Mouse (Mus musculus) midbrain, postnatal 0 days (tissue): ENCODE measurements around the gene Xpo6. TPM values are rescaled to one million over a fixed set of nuclear protein-coding genes. Genes with fewer than 3 reads are reported as not detected.

Experiments used
- ATAC-seq: fragments of 200-750 bp; cut with Nextera tagmentation; 2 replicates; pipeline ENCODE4 v1.8.0; 2017; ENCODE audit warnings: moderate number of reproducible peaks, mild to moderate bottlenecking, moderate TSS enrichment, moderate library complexity; ENCODE audit not compliant: low FRiP score
- DNase-seq: peaks from one replicate; pipeline ENCODE4 v3.0.0-alpha.2; 2015; ENCODE audit warnings: low spot score
- H3K27ac ChIP-seq: fragments of 300-500 bp; sonication (generic); 2 replicates; pipeline ENCODE4 v1.5.1; 2014; ENCODE audit warnings: low read depth, mild to moderate bottlenecking, low read length, mixed read lengths
- H3K27me3 ChIP-seq: fragments of 300-500 bp; sonication (generic); 2 replicates; pipeline ENCODE4 v1.6.1; 2014; ENCODE audit warnings: low read length, control low read depth, mixed read lengths; ENCODE audit not compliant: insufficient read depth
- H3K36me3 ChIP-seq: fragments of 300-500 bp; sonication (generic); 2 replicates; pipeline ENCODE4 v1.6.1; 2014; ENCODE audit warnings: low read length, control low read depth, mixed read lengths; ENCODE audit not compliant: insufficient read depth
- H3K4me1 ChIP-seq: fragments of 300-500 bp; sonication (generic); 2 replicates; pipeline ENCODE4 v1.6.1; 2014; ENCODE audit warnings: mild to moderate bottlenecking, control low read depth, antibody characterized with exemption, low read length, mixed read lengths; ENCODE audit not compliant: insufficient read depth
- H3K4me2 ChIP-seq: fragments of 300-500 bp; sonication (generic); 2 replicates; pipeline ENCODE4 v1.6.1; 2014; ENCODE audit warnings: low read depth, mild to moderate bottlenecking, low read length, mixed read lengths; ENCODE audit not compliant: poor library complexity, severe bottlenecking
- H3K4me3 ChIP-seq: fragments of 300-500 bp; sonication (generic); 2 replicates; pipeline ENCODE4 v1.5.1; 2014; ENCODE audit warnings: low read depth, mild to moderate bottlenecking, low read length, moderate library complexity
- H3K9ac ChIP-seq: fragments of 300-500 bp; sonication (generic); replicated peaks from 2 replicates; pipeline ENCODE4 v1.6.1; 2014; ENCODE audit warnings: mild to moderate bottlenecking, low read length, moderate library complexity, mixed read lengths; ENCODE audit not compliant: poor library complexity, severe bottlenecking
- H3K9me3 ChIP-seq: fragments of 300-500 bp; sonication (generic); 2 replicates; pipeline ENCODE4 v1.6.1; 2016; ENCODE audit warnings: low read length, control low read depth
- CTCF ChIP-seq: IDR thresholded peaks from 2 replicates; pipeline ENCODE4 v1.5.1; 2016; ENCODE audit warnings: antibody characterized with exemption, mild to moderate bottlenecking
- whole genome bisulfite sequencing: fragments of 180-500 bp; shearing (Covaris S2); extraction: QIAGEN DNeasy Blood & Tissue Kit; methylation state at CpG from one replicate; pipeline ENCODE4 v1.1.7; 2014; 5-methylcytosine and 5-hydroxymethylcytosine counted together
- polyA plus RNA-seq: library from polyadenylated mRNA; unstranded; fragments of >200 nt; fragmentation: Nextera tagmentation; extraction: Ambion mirVana; gene quantifications from 2 replicates; pipeline ENCODE4 v1.2.1, GENCODE M21; 2015
- total RNA-seq: library from RNA; depleted of rRNA; stranded (reverse); fragments of >200 nt; gene quantifications from 2 replicates; pipeline ENCODE4 v1.2.3, GENCODE M21; 2014

Gene Xpo6
- total and polyA plus RNA-seq, 2 experiments from 2014 or later: 46.9 to 157 TPM

DNA sequence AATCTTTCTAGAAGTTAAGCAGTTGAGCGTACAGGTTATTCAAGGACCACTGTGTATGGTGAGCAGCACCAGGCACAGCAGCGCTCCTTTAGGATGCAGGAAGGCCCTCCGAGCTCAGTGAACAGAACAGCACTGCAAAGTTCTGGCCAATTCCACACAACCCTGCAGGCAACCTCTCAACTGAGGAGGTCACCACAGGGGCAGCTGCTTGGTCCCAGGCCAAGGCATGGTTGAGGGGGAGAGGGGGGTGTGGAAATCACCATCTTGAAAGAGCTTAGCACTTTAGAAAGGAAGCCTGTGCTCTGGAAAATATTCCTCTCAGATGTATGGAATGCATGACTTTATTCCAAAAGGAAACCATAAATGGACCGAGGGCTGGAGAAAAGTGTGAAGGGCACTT lies 78.8 kb downstream of the Xpo6 start:
- Histone ChIP-seq H3K4me2 (no peak overlapping the region), H3K4me1 (no peaks in the 10 kb centered on the region), H3K27ac (no peak overlapping the region), H3K36me3 (peaks cover 47% of the 10 kb centered on the region), H3K27me3 (no peaks in the 10 kb centered on the region), H3K9ac (no peak overlapping the region), H3K4me3 (no peak overlapping the region), H3K9me3 (no peaks in the 10 kb centered on the region)
- ATAC-seq (no peak), DNase-seq (no peak)
- TF ChIP-seq CTCF: no peak
- 88% methylated on average over 4 of the region's 4 CpGs for whole genome bisulfite sequencing

DNA sequence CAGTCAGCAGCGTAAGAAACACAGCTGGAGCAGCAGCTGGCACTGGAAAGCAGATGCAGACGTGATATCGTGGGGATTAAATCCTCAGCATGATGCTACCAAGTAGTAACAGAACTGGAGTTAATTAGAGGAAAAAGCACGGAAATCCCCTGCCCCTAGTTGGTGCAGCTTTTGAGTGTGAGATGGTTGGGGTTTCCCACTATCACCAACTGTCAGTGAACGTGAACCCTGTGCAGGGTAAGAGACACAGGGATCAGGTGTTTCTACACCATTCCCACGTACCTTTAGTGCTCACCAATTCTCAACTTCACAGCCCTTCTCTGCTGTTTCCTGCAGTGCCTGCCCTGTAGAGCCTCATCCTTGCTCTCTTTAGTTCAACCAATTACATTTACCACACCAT lies 80.5 kb downstream of the Xpo6 start:
- Histone ChIP-seq H3K4me1 (no peaks in the 10 kb centered on the region), H3K36me3 (peaks cover 58% of the 10 kb centered on the region), H3K27ac (no peak overlapping the region), H3K9me3 (no peaks in the 10 kb centered on the region), H3K9ac (no peak overlapping the region), H3K4me3 (no peak overlapping the region), H3K27me3 (no peaks in the 10 kb centered on the region), H3K4me2 (no peak overlapping the region)
- 54% methylated on average over 6 of the region's 6 CpGs for WGBS
- ATAC-seq (no peak), DNase-seq (no peak)
- no peak for TF ChIP-seq CTCF

DNA sequence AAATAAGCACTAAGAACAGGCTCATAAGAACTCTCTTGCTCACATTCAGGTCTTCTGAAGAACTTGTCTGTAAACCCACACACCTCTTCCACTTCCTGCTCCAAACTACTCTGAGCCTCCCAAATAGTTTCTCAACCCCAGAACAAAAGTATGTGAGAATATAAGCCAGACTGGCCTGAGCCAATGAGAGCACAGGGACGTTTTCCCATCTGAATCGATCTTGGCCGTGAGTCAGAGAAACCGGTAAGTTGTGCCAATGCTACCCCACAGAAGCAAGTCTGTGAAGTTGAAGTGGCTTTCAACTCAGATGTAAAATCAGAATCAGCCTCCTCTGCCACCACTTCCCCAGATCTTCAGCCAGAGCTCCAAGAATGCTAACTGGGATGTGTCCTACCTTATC lies 87.0 kb downstream of the Xpo6 start:
- Histone ChIP-seq H3K9ac (no peak overlapping the region), H3K27me3 (no peaks in the 10 kb centered on the region), H3K9me3 (no peaks in the 10 kb centered on the region), H3K4me2 (no peak overlapping the region), H3K4me1 (no peaks in the 10 kb centered on the region), H3K36me3 (peaks cover 69% of the 10 kb centered on the region), H3K4me3 (no peak overlapping the region), H3K27ac (no peak overlapping the region)
- ATAC-seq (no peak), DNase-seq (no peak)
- TF ChIP-seq CTCF: no peak
- 69% methylated on average over 4 of the region's 4 CpGs for WGBS

DNA sequence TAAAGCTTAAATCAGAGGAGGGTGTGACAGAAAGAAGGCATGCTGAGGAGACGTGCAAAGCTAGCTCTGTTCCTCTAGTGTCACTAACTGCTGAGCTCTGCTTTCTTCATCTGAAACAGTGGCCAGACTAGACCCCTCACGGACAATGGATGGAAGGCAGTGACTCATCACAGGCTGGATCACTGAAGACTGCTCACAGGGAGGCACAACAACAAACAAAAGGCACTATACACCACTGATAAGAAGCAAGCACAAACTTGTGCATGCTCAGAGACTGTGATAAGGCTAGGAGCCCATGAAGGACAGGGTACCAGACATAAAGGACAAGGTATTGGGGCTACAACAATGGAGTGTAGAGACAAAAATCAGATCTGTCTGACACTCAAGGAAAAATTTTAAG lies 89.1 kb downstream of the Xpo6 start:
- no peak overlapping the region for H3K4me2 ChIP-seq
- no peaks in the 10 kb centered on the region for H3K27me3 ChIP-seq
- no peak overlapping the region for H3K4me3 ChIP-seq
- ATAC-seq: no peak
- no peak overlapping the region for H3K9ac ChIP-seq
- no peaks in the 10 kb centered on the region for H3K4me1 ChIP-seq
- no peaks in the 10 kb centered on the region for H3K9me3 ChIP-seq
- DNase-seq: no peak
- peaks cover 79% of the 10 kb centered on the region for H3K36me3 ChIP-seq
- H3K27ac ChIP-seq: no peak overlapping the region
- TF ChIP-seq CTCF: no peak
- WGBS: 78% methylated on average over 2 of the region's 2 CpGs

DNA sequence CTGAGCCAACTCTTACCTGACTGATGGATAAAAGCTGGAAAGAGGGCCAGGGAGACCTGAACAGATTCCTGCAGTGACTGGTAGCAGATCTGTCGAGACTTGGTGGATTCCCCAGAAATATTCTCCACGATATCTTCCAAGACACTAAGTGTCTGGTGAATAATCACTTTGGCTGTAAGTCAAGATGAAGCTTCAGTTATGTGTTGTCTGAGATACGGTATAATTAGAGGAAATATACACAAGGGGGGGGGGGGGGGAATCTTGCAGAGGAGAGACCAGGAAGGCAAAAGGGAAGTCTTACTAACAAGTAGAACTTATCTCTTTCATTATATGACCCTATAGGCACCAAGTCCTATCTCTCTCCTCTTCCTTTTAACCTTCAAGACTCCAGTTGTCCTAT lies 90.4 kb downstream of the Xpo6 start:
- no peaks in the 10 kb centered on the region for H3K9me3 ChIP-seq
- no peak overlapping the region for H3K4me3 ChIP-seq
- ATAC-seq (no peak), DNase-seq (no peak)
- H3K36me3 ChIP-seq: peaks cover 79% of the 10 kb centered on the region
- no peaks in the 10 kb centered on the region for H3K27me3 ChIP-seq
- no peak overlapping the region for H3K27ac ChIP-seq
- H3K4me1 ChIP-seq: no peaks in the 10 kb centered on the region
- H3K4me2 ChIP-seq: no peak overlapping the region
- TF ChIP-seq CTCF: no peak
- WGBS: 95% methylated on average over 3 of the region's 3 CpGs
- H3K9ac ChIP-seq: no peak overlapping the region

DNA sequence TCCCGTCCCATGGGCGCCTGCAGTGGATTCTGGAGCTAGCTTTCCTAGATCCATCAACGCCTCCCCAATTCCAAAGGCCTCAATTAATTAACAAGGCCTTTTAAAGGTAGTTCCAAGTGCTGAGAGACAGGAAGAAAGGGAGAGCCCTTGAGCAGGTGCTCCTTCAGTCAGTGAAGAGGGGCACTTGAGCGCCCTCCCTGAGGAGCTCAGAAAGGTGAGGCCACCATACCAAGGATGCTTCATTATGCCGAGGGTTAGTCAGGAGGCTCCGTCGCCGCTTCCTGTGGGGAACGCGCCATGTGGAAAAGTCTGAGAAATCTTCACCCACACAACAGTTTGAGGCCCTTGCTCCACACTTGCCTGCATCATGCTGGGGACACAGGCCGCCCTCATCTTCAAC lies 99.9 kb downstream of the Xpo6 start:
- peaks cover 54% of the 10 kb centered on the region for H3K36me3 ChIP-seq
- WGBS: 97% methylated on average over 11 of the region's 11 CpGs

More for the DNA sequence above, 99.9 kb downstream of the Xpo6 start:
- H3K4me2 ChIP-seq: no peak overlapping the region
- no peaks in the 10 kb centered on the region for H3K9me3 ChIP-seq
- H3K27me3 ChIP-seq: no peaks in the 10 kb centered on the region
- no peak overlapping the region for H3K4me3 ChIP-seq
- H3K4me1 ChIP-seq: no peaks in the 10 kb centered on the region
- no peak for TF ChIP-seq CTCF
- no peak for ATAC-seq
- DNase-seq: no peak
- H3K9ac ChIP-seq: no peak overlapping the region
- no peak overlapping the region for H3K27ac ChIP-seq
